Mouse (Mus musculus) neural tube, embryonic 15.5 days (tissue): Measurements from ENCODE around the gene Kif27. TPM values are rescaled to one million over a fixed set of nuclear protein-coding genes. Genes with fewer than 3 reads are reported as not detected.
"Not testable (repeated sequence)": the region's sequence is repeated elsewhere in the genome, so short reads cannot be mapped to it uniquely, and the experiment has no call there.

Experiments used
- ATAC-seq: fragments of 200-750 bp; cut with Nextera tagmentation; 2 replicates; pipeline ENCODE4 v1.8.0; 2017; ENCODE audit warnings: mild to moderate bottlenecking, moderate TSS enrichment, moderate library complexity; ENCODE audit not compliant: low FRiP score
- H3K27ac ChIP-seq: fragments of 300-500 bp; sonication (generic); replicated peaks from 2 replicates; pipeline ENCODE4 v1.5.1; 2015; ENCODE audit warnings: mild to moderate bottlenecking, inconsistent platforms
- H3K27me3 ChIP-seq: fragments of 300-500 bp; sonication (generic); replicated peaks from 2 replicates; pipeline ENCODE4 v1.6.1; 2015; ENCODE audit warnings: inconsistent platforms
- H3K36me3 ChIP-seq: fragments of 300-500 bp; sonication (generic); 2 replicates; pipeline ENCODE4 v1.6.1; 2015; ENCODE audit warnings: inconsistent platforms
- H3K4me1 ChIP-seq: fragments of 300-500 bp; sonication (generic); 2 replicates; pipeline ENCODE4 v1.6.1; 2015; ENCODE audit warnings: inconsistent platforms
- H3K4me2 ChIP-seq: fragments of 300-500 bp; sonication (generic); 2 replicates; pipeline ENCODE4 v1.6.1; 2015; ENCODE audit warnings: inconsistent platforms, mild to moderate bottlenecking, moderate library complexity
- H3K4me3 ChIP-seq: fragments of 300-500 bp; sonication (generic); replicated peaks from 2 replicates; pipeline ENCODE4 v1.5.1; 2015; ENCODE audit warnings: mild to moderate bottlenecking, inconsistent platforms
- H3K9ac ChIP-seq: fragments of 300-500 bp; sonication (generic); replicated peaks from 2 replicates; pipeline ENCODE4 v1.6.1; 2015; ENCODE audit warnings: mild to moderate bottlenecking, inconsistent platforms
- H3K9me3 ChIP-seq: fragments of 300-500 bp; sonication (generic); replicated peaks from 2 replicates; pipeline ENCODE4 v1.6.1; 2016; ENCODE audit warnings: inconsistent platforms
- WGBS: fragments of 180-500 bp; shearing (Covaris S2); methylation state at CpG from one replicate; pipeline ENCODE4 v1.1.7; 2015; ENCODE audit warnings: mixed read lengths; 5-methylcytosine and 5-hydroxymethylcytosine counted together
- polyA plus RNA-seq: library from polyadenylated mRNA; unstranded; fragments of >200 nt; fragmentation: Nextera tagmentation; extraction: Ambion mirVana; gene quantifications from 2 replicates; pipeline ENCODE4 v1.2.1, GENCODE M21; 2015

The Kif27 gene
- polyA plus RNA-seq, 1 experiment from 2014 or later: 1.3 TPM

DNA sequence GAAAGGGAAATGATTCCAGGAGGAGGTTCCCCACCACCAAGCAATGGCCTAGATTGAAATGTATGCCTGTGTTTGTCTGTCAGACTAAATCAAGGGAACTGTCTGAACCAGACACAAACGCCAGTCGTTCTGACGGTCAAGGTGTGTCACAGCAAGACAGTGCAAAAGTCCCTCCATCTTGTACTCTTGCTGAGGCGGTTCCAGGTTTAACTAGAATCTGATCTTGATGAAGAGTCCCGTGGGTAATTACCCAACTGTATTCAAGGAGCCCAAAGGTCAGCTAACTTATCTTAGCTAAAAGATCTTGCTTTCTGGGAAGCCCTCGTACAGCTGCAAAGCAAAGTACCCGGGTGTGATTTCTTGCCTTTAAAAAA lies 26.6 kb upstream of the Kif27 start:
- ATAC-seq: peak; percentile 19; the same call in 1 of the 2 replicates
- Histone ChIP-seq H3K9ac (no peak overlapping the region), H3K4me2 (peak overlapping the region; percentile 94), H3K27me3 (no peaks in the 10 kb centered on the region), H3K36me3 (peaks cover 32% of the 10 kb centered on the region), H3K4me1 (peaks cover 13% of the 10 kb centered on the region), H3K27ac (peak overlapping the region; percentile 47; the same call in 1 of the 2 replicates), H3K9me3 (peaks cover 15% of the 10 kb centered on the region; the same call in 1 of the 2 replicates), H3K4me3 (peak overlapping the region; percentile 60)
- WGBS: 87% methylated on average over 7 of the region's 7 CpGs

DNA sequence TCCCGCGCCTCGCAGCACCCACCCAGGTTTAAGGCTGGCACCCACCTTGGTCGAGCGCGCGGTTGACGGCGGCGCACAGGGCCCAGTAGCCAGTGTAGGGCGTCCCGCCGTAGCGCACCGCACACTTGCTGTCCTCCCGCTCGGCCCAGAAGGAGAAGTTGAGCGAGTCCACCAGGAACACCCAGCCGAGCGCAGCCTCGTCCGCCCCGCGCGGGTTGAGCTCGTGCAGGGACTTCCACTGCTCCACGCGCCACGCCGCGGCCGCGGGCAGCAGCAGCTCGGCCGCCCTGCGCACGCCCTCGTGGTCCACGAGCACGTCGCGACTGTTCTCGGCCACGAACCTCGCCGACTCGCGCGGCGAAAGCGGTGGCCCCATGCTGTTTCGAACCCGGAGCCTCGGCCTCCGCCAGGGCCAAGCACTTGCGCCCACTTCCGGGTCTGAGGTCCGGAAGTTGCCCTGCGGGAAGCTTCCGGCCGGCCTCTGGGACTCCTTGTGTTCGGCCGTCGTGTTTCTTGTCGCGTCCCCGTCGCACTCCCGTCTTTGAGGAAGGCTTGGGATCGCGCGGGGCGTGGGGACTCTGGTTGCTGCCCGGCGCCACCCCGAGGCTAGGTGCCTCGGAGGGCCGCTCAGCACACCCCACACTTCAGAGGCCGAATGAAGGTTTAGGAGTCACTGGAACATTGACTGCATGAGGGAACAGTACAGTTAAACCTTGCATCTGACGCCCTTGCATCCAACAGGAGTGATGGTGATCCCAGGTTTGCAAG lies 26.0 kb upstream of the Kif27 start, which contains the start of gene 2210016F16Rik:
Gene 2210016F16Rik (minus strand): TSS at position 447 of the 768 bp plus-strand sequence.
- peak within 1 kb of the TSS; percentile 47; the same call in 1 of the 2 replicates for H3K27ac ChIP-seq
- H3K4me1 ChIP-seq: peaks cover 13% of the 10 kb centered on the region
- 3% methylated on average over 73 of the region's 80 CpGs for WGBS
- peak; percentile 71 for ATAC-seq
- peaks cover 32% of the 10 kb centered on the region for H3K36me3 ChIP-seq
- peaks cover 20% of the 10 kb centered on the region; the same call in 1 of the 2 replicates for H3K9me3 ChIP-seq
- peak within 1 kb of the TSS; percentile 94 for H3K4me2 ChIP-seq
- H3K4me3 ChIP-seq: peak within 1 kb of the TSS; percentile 60
- H3K27me3 ChIP-seq: no peaks in the 10 kb centered on the region
- H3K9ac ChIP-seq: peak within 1 kb of the TSS; percentile 74

DNA sequence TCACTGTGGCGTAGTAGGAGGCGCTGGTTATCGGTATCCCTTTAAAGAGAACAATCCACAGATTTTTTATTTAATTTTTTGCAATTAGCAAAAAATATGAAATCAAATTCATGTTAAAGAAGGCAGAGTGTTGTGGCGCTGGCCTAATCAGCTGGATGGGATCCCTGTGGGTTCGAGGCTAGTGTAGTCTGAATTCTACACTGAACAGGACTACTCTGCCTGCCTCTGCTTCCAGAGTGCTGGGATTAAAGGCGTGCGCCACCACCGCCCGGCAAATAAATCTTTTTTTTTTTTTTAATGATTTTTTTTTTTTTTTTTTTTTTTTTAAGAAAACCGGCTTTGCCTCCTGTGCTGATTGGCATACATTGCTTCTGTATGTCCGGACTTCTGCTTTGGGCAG lies 25.4 kb upstream of the Kif27 start:
- no peak for ATAC-seq
- H3K27me3 ChIP-seq: no peaks in the 10 kb centered on the region
- H3K4me1 ChIP-seq: peaks cover 13% of the 10 kb centered on the region
- H3K27ac ChIP-seq: no peak overlapping the region
- WGBS: 45% methylated on average over 11 of the region's 11 CpGs
- H3K4me3 ChIP-seq: peak overlapping the region; percentile 60
- H3K9ac ChIP-seq: peak overlapping the region; percentile 74
- peak overlapping the region; percentile 94 for H3K4me2 ChIP-seq
- H3K36me3 ChIP-seq: peaks cover 30% of the 10 kb centered on the region
- H3K9me3 ChIP-seq: peaks cover 21% of the 10 kb centered on the region; the same call in 1 of the 2 replicates

DNA sequence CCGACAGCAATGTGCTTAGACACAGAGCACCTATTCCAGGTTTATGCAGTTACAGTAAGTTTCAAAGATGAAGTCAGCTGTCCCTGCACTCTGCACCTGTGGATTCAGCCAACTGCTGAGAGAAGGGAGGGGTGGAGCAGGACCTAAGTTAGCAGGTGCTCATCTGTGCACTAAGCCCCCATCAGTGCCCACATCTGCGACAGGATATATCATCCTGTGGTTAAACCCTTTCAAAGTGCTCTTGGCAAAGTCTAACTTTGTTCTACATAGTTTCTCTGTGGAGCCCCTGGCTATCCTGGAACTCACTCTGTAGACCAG lies 14.2 kb upstream of the Kif27 start:
- WGBS: 88% methylated on average over 2 of the region's 2 CpGs

DNA sequence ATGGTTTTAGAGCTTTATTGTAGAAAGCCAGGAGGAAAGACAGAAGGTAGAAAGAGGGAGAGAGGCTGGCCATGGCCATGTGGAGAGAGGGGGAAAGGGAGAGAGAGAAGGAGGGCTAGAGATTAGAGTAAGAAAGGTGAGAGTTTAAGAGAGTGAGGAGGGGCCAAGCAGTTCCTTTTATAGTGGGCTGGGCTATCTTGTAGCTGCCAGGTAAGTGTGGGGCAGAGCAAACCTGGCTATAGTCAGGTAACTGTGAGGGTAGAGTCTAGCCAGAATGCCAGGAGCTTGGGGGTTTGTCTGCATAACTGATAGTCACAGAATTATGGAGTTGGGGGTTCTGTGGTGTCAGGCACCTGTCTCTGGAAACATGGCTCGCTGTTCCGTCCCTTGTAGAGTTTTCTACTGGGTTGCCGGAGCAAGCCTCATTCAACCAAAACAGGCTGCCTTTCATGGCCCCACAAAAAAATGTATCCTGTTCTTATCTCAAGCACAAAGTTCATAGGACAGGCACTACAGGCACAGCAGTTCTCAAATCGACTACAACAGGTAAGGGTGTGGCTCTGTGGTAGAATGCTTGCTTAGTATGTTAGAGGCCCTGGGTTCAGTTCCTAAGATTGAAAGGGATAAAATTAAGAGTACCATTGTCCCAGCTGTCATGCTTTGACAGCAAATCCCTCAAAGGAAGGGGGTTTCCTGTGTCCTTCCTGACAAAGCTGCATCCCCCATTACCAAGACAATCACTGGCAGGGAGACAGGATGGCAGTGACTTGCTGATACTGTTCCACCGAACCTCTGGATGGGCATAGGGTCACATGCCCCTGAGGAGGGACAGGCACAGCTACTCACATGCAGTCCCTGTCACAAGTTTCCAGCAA lies 13.6 kb upstream of the Kif27 start:
- Histone ChIP-seq H3K4me3 (no peak overlapping the region), H3K4me1 (no peaks in the 10 kb centered on the region), H3K27ac (no peak overlapping the region), H3K36me3 (no peaks in the 10 kb centered on the region), H3K4me2 (no peak overlapping the region), H3K9ac (no peak overlapping the region), H3K27me3 (no peaks in the 10 kb centered on the region), H3K9me3 (no peaks in the 10 kb centered on the region)
- 92% methylated on average over 5 of the region's 5 CpGs for WGBS
- ATAC-seq: no peak

More for the DNA sequence above, 14.2 kb upstream of the Kif27 start:
- no peak overlapping the region for H3K9ac ChIP-seq
- no peaks in the 10 kb centered on the region for H3K4me1 ChIP-seq
- H3K36me3 ChIP-seq: no peaks in the 10 kb centered on the region
- no peak for ATAC-seq
- H3K4me2 ChIP-seq: no peak overlapping the region
- H3K27ac ChIP-seq: no peak overlapping the region
- H3K27me3 ChIP-seq: no peaks in the 10 kb centered on the region
- H3K9me3 ChIP-seq: no peaks in the 10 kb centered on the region
- no peak overlapping the region for H3K4me3 ChIP-seq

DNA sequence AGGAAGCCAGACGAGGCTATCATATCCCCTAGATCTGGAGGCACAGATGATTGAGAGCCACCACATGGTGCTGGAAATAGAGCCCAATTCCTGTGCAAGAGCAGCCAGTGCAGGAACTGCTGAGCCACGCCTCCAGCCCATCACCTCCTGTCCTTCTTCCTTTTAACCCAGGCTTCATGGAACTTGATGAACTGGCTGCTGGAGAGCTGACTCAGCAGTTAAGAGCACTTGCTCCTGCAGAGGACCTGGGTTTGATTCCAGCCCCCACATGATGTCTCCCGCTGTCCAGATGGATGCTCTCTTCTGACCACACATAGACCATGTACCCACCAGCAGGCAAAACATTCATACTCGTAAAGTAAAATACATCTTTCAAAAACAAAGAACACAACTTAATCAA lies 9.9 kb upstream of the Kif27 start:
- no peaks in the 10 kb centered on the region for H3K9me3 ChIP-seq
- WGBS: 74% methylated on average over 4 of the region's 4 CpGs
- H3K36me3 ChIP-seq: no peaks in the 10 kb centered on the region
- no peak overlapping the region for H3K4me3 ChIP-seq
- no peaks in the 10 kb centered on the region for H3K27me3 ChIP-seq
- no peaks in the 10 kb centered on the region for H3K4me1 ChIP-seq
- no peak for ATAC-seq
- H3K4me2 ChIP-seq: no peak overlapping the region
- H3K9ac ChIP-seq: no peak overlapping the region
- H3K27ac ChIP-seq: no peak overlapping the region

DNA sequence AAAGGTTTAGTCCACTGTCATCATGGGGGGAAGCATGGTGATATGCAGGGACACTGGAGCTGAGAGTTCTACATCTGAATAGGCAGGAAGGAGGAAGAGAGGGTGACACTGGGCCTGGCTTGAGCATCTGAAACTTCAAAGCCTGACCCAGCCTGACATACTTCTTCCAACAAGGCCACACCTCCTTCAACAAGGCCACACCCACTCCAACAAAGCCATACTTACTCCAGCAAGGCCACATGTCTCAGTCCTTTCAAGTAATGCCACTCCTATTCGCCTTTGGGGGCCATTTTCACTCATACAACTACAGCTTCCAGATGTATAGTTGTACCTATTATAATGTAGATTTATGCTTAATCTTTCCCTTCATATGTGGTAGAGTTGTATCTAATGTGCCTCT lies 8.7 kb upstream of the Kif27 start:
- H3K27ac ChIP-seq: no peak overlapping the region
- H3K4me1 ChIP-seq: no peaks in the 10 kb centered on the region
- H3K9me3 ChIP-seq: no peaks in the 10 kb centered on the region
- no peak overlapping the region for H3K4me2 ChIP-seq
- H3K36me3 ChIP-seq: no peaks in the 10 kb centered on the region
- ATAC-seq: no peak
- no peak overlapping the region for H3K4me3 ChIP-seq
- WGBS: 79% methylated on average over 1 of the region's 1 CpGs
- H3K27me3 ChIP-seq: no peaks in the 10 kb centered on the region
- H3K9ac ChIP-seq: no peak overlapping the region

DNA sequence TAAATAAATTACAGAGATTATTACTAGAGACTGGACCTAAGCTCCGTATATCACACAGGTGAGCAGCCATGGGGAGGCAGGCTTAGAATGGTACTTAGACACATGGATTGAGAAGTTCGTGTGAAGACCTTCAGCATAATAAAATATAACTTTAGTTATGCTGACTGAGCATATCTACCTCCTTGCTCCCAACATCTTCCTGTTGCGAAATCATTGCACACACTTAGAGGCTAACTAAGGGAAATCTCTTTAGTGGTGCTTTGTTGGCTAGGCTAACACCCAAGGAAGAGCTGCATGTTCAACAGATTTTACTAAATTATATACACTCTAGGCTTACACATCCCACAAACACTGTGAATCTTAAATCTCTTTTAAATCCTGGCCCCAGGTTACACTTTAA lies 7.5 kb upstream of the Kif27 start:
- no peaks in the 10 kb centered on the region for H3K27me3 ChIP-seq
- H3K4me1 ChIP-seq: no peaks in the 10 kb centered on the region
- WGBS: 90% methylated on average over 3 of the region's 3 CpGs
- no peak overlapping the region for H3K4me3 ChIP-seq
- no peak overlapping the region for H3K9ac ChIP-seq
- no peak overlapping the region for H3K4me2 ChIP-seq
- no peaks in the 10 kb centered on the region for H3K36me3 ChIP-seq
- H3K27ac ChIP-seq: no peak overlapping the region
- H3K9me3 ChIP-seq: no peaks in the 10 kb centered on the region
- no peak for ATAC-seq

DNA sequence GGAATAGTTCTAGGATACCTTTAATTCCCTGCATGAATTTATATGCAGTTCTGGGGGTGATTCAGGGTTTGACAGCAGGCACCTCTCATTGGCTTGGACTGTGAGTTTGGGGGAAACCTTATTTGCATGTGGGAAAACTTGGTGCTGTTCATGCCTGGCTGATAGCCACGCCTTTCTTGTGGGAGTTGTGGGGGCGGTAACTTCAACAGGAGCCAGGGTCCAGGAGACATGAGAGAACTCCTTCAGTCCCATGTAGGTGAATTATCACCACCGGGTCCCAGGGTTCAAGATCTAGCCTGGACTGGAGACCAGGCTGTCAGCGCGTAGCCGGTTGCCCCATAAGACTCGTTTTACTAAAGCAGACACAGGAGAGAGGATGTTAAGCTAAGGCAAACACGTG lies 6.3 kb upstream of the Kif27 start:
- 87% methylated on average over 8 of the region's 8 CpGs for WGBS
- not testable (repeated sequence) for H3K4me3 ChIP-seq, H3K4me1 ChIP-seq, H3K4me2 ChIP-seq, H3K27ac ChIP-seq, H3K36me3 ChIP-seq, ATAC-seq, H3K9ac ChIP-seq, H3K9me3 ChIP-seq, H3K27me3 ChIP-seq

DNA sequence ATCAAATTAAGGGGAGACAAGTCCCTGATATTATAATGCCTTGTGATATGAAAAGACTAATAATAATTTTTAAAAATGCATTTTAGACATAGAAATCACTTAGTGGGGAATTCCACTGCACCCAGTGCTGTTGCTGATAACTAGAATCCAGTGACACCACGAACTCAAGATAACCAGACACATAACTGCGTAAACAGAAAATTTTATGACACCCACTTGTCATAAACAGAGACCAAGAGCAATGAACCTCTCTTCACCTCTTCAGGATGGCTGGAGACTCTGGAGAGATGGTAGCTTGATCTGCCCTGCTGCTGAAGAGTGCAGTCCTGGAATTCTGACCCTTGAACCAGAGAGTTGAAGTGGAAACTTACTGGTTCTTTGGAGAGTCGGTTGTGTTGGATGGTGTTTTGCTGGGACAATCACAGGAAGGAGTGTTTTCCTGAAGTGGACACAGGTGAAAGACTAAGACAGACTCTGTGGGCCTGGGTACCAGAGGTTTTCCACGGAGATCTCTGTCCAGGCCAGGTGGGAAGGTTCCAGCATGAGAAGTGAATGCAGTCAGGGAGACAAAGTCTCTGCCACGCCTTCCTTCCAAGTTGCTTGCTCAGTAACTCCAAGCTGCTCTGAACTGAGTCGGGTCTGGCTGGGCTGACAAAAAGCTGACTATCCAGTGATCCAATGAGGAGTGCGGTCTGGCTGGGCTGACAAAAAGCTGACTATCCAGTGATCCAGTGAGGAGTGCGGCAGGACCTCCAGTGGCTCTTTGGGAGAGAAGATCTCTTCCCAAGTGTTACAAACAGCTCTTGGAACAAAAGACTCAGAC lies 5.6 kb upstream of the Kif27 start:
- 81% methylated on average over 8 of the region's 8 CpGs for WGBS
- Histone ChIP-seq H3K36me3 (no peaks in the 10 kb centered on the region), H3K4me1 (no peaks in the 10 kb centered on the region), H3K27me3 (no peaks in the 10 kb centered on the region), H3K9ac (no peak overlapping the region), H3K9me3 (no peaks in the 10 kb centered on the region), H3K4me3 (no peak overlapping the region), H3K27ac (no peak overlapping the region), H3K4me2 (no peak overlapping the region)
- no peak for ATAC-seq

DNA sequence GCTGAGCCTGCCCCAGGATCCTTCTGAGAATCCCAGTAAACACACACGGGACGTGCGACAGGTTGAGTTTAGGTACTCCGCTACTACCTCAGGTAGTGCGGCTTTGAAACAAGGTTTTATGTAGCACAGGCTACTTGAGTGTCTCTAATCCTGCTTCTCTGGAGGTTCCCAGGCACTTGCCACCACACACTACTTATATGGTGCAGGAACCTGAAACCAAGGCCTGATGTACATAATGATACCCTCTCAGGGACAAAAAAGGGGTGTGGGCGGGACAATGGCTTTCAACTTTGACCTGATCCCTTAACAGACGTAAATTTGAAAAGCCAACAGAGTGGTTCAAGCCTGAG lies 357 bp upstream of the Kif27 start:
- peak overlapping the region; percentile 73 for H3K4me3 ChIP-seq
- peak overlapping the region; percentile 20; the same call in 1 of the 2 replicates for H3K9ac ChIP-seq
- no peaks in the 10 kb centered on the region for H3K27me3 ChIP-seq
- ATAC-seq: no peak
- peak overlapping the region; percentile 61; the same call in 1 of the 2 replicates for H3K27ac ChIP-seq
- WGBS: 5% methylated on average over 7 of the region's 7 CpGs
- peak overlapping the region; percentile 96 for H3K4me2 ChIP-seq
- H3K36me3 ChIP-seq: no peaks in the 10 kb centered on the region
- no peaks in the 10 kb centered on the region for H3K9me3 ChIP-seq
- H3K4me1 ChIP-seq: peaks cover 3% of the 10 kb centered on the region; the same call in 1 of the 2 replicates
